Mouse (Mus musculus) CH12F3 (cell line): Measurements from ENCODE around the gene Hoxb3.

Experiments
- in situ Hi-C: fragments of 300-500 bp; cut with MboI; formaldehyde crosslinking; loops from 2 replicates; pipeline ENCODE4 v1.14.3; 2020; ENCODE audit warnings: low sequenced_read_pairs

Gene Hoxb3

GRCm38 (mm10) chr11:96336597-96336996 is 13.5 kb downstream of the Hoxb3 start:
- in situ Hi-C loops, result no loop called here

- in situ Hi-C loops, result no loop called here
These were observed 13.9 kb downstream of the Hoxb3 start for GRCm38 (mm10) chr11:96337026-96337425.

DNA sequence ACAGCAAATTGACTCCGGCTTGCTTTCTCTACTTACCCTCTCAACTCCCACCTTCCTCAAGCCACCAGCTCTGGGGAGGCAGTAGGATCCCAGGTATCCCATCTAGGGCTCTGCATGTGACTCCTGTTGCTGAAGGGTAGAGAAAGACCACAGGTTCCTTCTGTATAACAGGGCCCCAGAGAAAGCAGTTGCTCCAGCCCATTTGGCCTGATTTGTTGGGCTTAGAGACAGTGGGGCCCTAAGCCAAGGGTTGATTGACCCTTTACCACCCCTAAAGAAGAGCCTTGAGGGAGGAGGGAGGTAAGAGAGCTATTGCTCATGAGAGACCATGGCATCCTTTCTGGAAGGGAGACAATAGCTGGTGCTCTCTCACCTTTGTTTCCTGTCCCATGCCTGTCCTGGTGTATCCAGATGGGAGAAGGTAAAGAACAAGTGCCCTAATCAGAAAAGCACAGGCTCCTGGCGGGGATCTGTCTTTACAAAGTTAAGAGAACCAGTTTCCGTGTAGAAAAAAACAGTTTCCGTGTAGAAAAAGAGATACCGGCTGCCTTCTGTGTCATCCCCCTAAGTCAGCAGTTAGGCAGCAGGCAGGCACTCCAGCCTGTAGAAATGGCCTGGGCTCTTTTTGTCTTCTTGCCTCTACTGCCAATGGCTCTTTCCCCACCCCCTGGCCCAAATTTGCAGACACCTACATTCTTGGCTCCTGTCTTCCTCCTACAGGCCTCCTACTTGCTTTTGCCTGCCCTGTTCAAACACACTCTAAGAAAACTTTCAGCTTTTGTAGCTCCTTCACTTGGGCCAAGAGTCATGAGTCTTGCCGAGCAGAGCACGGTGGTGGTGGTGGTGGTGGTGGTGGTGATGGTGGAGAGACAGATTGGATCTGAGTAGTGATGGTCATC is 16.1 kb downstream of the Hoxb3 start:
- in situ Hi-C loops, result no loop called here

DNA sequence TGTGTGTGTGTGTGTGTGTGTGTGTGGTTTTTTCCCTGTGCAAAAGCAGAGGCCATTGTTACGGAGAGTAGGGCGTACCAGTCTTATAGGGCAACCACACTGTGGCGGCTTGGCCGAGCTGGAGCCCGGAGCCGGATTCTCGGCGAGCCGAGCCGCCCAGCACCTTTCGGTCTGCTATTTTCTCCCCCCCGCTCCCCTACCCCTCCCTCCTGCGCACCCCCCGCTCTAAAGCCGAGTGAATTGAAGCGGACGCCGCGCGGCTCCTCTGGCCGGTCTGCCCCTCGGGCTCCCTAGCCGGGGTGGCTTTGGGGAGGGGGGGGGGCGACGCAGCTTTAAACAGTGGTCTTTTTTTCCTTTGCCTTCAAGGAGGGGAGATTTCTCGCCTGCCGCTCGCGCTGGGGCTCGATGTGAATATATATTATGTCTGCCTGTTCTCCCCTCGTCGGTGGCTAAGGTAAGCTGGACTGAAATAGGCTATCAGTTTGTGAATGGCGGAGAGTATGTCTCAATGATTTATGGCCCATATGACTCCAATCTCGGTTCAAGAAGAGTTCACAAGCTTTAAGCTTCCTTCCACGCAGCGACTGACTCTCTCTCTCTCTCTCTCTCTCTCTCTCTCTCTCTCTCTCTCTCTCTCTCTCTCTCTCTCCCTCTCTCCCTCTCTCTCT is 17.7 kb downstream of the Hoxb3 start:
- in situ Hi-C loops, result no loop called here

- in situ Hi-C loops, result no loop called here
These were observed 18.8 kb downstream of the Hoxb3 start for GRCm38 (mm10) chr11:96341701-96342575.

- in situ Hi-C loops, result no loop called here
These were observed 19.4 kb downstream of the Hoxb3 start for GRCm38 (mm10) chr11:96342576-96342930.

DNA sequence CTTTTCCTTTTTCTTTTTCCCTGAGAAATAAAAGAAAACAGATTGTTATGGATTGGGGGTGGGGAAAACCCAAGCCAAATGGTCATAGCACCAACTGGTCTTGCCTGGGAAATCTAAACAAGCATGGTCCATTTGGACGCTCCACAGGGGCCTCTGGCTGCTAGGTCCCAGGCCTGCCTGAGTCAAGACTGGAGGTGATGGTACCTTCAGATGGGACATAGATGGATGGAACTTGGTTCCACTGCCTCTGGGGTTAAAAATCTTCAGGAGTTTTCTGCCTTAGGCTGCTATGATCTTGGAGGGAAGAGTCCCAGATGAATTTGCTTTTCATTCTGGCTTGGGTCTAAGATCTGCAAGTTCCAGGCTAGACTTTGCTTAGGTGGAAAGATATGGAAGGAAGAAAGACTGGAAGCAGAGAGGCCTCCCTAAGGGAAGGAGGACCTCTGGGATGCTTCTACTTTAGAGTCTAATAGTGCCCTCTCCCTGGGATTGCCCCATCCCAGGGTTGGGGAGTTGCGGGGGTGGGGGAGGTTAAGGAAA is 20.1 kb downstream of the Hoxb3 start:
- in situ Hi-C loops, result no loop called here

DNA sequence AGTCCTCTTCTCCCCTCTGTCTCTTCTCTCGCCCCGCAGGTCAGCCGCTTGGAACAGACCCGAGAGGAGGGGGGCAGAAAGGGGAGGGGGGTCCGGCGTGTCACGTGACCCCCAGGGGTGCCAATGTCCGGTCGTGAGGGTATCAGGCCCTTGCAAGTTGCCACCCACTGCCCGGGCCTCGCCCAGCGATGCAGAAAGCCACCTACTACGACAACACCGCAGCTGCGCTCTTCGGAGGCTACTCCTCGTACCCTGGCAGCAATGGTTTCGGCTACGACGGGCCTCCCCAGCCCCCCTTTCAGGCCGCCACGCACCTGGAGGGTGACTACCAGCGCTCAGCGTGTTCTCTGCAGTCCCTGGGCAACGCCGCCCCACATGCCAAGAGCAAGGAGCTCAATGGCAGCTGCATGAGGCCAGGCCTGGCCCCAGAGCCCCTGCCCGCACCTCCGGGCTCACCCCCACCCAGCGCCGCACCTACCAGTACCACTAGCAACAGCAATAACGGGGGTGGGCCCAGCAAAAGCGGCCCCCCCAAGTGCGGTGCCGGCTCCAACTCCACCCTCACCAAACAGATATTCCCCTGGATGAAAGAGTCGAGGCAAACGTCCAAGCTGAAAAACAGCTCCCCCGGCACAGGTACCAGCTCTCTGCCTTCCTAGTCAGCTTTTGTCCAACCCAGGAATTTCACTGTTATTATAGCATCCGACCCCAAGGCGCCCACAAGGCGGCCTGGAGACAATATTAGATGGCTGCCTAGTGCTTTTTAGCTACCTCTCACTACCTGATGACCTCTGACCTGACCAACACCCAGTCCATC is 21.1 kb downstream of the Hoxb3 start:
- in situ Hi-C loops, result no loop called here

DNA sequence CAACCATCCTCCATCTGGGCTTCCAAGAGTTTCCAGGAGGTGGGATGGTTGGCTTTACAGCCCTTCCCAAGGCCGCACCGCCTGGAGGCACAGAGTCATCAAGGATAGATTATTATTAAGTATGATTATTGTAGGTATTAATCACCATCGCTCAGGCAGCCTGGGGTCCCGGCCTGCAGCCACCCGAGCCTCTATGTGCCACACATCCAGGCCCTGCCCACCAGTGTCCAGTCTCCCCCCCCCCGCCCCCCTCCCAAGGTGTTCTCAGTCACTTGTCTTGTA is 21.7 kb downstream of the Hoxb3 start:
- in situ Hi-C loops, result no loop called here

DNA sequence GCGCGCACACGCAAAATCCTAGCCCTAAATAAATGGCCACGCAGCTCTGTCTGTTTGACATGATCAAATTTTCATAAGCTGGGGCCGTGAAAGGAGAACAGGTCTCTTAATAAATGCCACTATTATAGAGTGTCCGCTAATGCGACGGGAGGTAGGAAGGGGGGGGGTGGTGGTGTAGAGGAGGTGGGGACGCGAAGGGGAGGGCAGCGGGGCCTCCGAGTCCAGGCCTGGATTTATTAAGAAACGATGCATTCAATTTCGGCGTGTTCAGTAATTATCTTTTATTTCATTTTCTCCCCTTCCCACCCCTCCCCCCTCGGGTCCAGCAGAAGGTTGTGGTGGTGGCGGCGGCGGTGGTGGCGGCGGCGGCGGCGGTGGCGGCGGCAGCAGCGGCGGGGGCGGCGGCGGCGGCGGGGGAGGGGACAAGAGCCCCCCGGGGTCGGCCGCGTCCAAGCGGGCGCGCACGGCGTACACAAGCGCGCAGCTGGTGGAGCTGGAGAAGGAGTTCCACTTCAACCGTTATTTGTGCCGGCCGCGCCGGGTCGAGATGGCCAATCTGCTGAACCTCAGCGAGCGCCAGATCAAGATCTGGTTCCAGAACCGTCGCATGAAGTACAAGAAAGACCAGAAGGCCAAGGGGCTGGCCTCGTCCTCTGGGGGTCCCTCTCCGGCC is 22.2 kb downstream of the Hoxb3 start:
- in situ Hi-C loops, result no loop called here

DNA sequence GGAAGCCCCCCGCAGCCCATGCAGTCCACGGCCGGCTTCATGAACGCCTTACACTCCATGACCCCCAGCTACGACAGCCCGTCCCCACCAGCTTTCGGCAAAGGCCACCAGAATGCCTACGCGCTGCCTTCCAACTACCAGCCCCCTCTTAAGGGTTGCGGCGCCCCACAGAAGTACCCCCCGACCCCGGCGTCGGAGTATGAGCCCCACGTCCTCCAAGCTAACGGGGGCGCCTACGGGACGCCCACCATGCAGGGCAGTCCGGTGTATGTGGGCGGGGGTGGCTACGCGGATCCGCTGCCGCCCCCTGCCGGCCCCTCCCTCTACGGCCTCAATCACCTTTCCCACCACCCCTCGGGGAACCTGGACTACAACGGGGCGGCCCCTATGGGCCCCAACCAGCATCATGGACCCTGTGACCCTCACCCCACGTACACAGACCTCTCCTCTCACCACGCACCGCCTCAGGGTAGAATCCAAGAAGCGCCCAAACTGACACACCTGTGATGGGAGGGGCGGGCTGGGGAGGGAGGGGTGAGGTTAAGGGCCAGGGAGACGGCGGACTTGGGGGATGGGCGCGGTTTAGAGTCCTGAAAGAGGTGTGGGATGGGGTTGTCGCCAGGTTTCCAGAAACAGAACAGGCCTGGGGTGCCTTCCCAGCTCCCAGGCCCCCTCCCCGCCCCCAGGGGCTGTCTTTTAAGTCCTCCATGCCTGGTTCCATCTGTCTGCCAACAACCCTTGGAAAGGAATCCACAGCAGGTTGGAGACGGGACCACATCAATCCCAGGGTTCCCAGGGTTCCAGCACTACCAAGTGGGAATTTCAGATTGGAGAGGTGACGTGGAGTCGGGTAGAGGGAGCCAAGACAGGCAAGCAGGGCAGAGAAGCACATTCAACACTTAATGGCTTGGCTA is 23.0 kb downstream of the Hoxb3 start:
- in situ Hi-C loops, result no loop called here

- in situ Hi-C loops, result no loop called here
These were observed 23.9 kb downstream of the Hoxb3 start for GRCm38 (mm10) chr11:96346916-96347520.

DNA sequence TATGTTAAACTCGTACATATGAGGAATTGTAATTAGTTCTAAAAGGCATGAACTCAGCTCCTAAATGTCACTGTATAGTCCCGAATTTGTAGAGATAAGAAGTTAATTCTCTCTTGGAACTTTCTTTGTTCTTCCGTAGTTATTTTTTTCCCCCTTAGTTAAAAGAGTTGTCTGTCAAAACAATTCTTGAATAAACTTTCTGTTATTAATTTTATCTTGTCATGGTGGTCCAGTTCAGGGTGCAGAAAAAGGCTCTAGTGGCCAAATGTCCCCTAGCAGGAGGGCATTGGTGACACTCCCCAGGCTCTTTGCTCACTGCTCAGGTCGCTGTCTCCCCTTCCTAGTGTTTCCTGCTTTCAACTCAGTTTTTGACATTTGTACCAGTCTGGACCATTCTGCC is 24.6 kb downstream of the Hoxb3 start:
- in situ Hi-C loops, result no loop called here

DNA sequence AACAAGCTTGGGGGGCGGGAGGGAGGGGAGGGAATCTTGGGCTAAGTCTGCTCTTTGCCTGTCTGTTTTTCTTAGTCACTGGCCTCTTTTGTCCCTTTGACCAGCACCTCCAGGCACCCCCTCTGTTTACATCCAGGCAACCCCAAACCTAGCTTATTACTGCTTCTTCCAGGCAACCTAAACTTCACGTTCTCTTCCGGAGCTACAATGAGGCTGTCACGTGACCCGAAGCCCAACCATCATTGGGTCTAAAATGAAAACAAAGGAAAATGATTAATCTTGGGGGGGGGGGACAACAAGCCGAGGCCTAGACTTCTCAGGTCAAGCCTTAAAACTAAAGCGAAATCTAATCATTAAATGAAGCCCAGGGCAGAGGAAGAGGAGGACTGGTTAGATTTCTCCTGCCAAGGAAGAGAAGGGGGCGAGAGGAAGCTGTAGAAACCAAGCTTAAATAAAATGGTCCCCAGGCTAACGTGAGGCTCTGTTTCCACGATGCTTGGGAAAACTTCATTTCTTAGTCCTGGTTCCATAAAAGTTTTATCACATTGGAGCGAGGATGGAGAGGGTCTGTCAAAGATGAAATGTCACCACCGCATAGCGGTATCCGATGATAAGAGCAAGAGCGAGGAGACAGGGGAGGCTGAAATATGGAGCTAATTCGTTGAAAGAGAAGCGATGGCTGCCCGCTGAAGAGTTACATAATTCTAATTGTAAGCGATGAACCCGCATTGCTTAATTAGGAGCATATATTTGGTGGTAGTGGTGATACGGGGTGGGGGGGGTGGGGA is 25.2 kb downstream of the Hoxb3 start:
- in situ Hi-C loops, result no loop called here

- in situ Hi-C loops, result no loop called here
These were observed 25.9 kb downstream of the Hoxb3 start for GRCm38 (mm10) chr11:96348988-96349387.

DNA sequence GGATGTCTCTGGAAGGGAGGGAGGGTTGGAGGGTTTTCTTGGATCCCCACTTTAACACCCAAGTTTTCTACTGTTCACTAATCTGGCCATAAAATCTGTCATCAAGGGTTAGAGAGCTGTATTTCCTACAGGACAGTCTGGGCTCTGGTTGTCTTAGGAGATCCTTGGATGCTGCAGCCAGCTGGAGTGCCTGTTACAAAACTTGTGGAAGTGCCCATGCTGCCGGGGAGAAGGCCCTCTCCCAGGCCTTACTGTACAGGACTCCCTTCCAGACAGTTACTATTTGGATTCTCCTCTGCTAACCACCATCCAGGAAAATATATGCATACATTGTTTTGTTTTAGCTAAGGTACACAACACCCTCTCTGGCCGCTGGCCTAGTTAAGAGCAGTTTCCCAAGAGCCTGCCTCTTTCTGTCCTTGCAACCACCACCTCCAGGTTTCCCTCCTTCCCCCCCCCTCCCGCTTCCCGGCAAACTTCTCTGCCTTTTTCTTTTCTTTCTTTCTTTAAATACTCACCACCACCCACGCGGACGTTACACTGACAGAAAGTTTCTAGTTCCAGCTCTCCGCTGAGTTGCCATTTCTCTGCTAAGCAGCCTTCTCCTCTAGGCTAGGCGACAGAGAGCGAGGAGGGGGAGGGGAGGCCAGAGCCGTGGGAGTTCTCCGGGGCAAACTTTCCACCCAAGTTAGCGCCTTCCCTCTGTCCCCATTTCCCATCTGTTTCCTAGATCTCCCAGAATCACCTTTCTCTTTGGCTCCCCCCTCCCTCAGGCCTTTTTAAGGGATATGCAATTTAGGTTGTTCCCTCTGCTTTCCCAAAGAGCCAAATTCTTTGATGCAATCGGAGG is 26.6 kb downstream of the Hoxb3 start:
- in situ Hi-C loops, result no loop called here

- in situ Hi-C loops, result no loop called here
These were observed 27.2 kb downstream of the Hoxb3 start, which contains the start of gene Hoxb2 for GRCm38 (mm10) chr11:96350341-96350624. Gene Hoxb2 (plus strand): TSS chr11:96350525.
